Mouse (Mus musculus): ENCODE measurements around the gene Carhsp1. TPM values are rescaled to one million over a fixed set of nuclear protein-coding genes. Genes with fewer than 3 reads are reported as not detected.

Carhsp1 gene
- 53.0 and 61.1 TPM in 2 replicates for polyA plus RNA-seq (2015; fragmentation: Nextera tagmentation; extraction: Ambion mirVana)

DNA sequence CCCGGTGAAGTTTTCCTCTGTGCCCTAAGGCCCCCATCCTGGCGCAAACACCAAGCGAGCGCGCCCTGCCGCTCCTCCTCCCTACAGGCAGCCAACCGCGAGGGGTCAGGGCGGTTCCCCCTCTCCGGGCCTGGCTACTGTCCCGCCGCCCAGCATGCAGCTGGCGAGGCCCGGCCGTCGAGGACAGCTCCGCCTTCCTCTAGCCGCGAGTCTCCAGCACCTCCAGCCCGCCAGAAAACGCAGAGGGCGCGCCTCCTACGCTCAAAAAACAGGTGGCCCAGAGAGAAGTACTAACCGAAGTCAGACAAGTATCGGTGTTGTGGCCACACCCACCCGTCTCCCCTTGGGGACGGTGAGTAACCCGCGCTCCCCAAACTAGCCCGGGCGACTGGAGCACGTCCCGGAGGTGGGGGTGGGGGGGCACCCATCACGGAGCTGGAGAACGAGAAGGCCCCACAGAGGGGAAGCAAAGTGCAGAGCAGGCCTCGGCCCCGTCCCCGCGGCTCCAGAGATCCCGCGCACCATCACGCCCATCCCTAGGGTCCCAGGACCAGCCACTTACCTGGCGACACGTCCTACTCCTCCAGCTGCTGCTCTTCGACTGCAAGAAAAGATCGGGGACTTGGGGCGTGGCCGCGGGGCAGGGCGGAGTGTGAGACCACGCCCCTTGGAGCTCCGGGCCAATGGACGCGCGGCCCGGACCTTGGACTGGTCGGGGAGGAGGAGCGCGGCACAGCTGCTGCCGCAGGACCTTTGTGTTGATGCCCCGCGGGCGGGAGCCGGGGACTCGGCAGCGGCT is at the start of gene Carhsp1:
Gene Carhsp1, minus strand, starts transcription at position 605 of the 799 bp plus-strand sequence.
- Histone ChIP-seq H3K27ac (peak within 1 kb of the TSS; percentile 85), H3K27me3 (ENCODE audit: insufficient read depth, low read length) (no peaks in the 10 kb centered on the region), H3K4me1 (replicated peaks; ENCODE audit: insufficient read depth, low read length) (peaks cover 23% of the 10 kb centered on the region), H3K4me2 (ENCODE audit: low read length) (peak within 1 kb of the TSS; percentile 84), H3K9me3 (replicated peaks; ENCODE audit: low read length) (no peaks in the 10 kb centered on the region), H3K4me3 (replicated peaks; ENCODE audit: low read depth, low read length) (peak within 1 kb of the TSS; percentile 59), H3K9ac (ENCODE audit: low read depth, low read length) (peak within 1 kb of the TSS; percentile 63), H3K36me3 (ENCODE audit: insufficient read depth, low read length) (no peaks in the 10 kb centered on the region)
- TF ChIP-seq CTCF (IDR thresholded peaks at IDR 0.05; ENCODE audit: low read depth): peak; percentile 54
- peak; percentile 89 for ATAC-seq (replicated peaks; ENCODE audit: low FRiP score, low read depth)
- WGBS: under 1% methylated on average over 67 of the region's 67 CpGs
- DNase-seq (ENCODE audit: low spot score): peak; percentile 96

- DNase-seq (ENCODE audit: low spot score) (no peak), ATAC-seq (replicated peaks; ENCODE audit: low FRiP score, low read depth) (no peak)
- no peak for TF ChIP-seq CTCF (IDR thresholded peaks at IDR 0.05; ENCODE audit: low read depth)
- H3K27me3 ChIP-seq (ENCODE audit: insufficient read depth, low read length): no peaks in the 10 kb centered on the region
- WGBS: 89% methylated on average over 4 of the region's 4 CpGs
- H3K9ac ChIP-seq (ENCODE audit: low read depth, low read length): no peak overlapping the region
- H3K27ac ChIP-seq: no peak overlapping the region
- peaks cover 3% of the 10 kb centered on the region; the same call in 1 of the 2 replicates for H3K36me3 ChIP-seq (ENCODE audit: insufficient read depth, low read length)
- H3K9me3 ChIP-seq (replicated peaks; ENCODE audit: low read length): no peaks in the 10 kb centered on the region
- no peak overlapping the region for H3K4me2 ChIP-seq (ENCODE audit: low read length)
- H3K4me1 ChIP-seq (replicated peaks; ENCODE audit: insufficient read depth, low read length): peaks cover 4% of the 10 kb centered on the region; the same call in 1 of the 2 replicates
- no peak overlapping the region for H3K4me3 ChIP-seq (replicated peaks; ENCODE audit: low read depth, low read length)
Measured at GRCm38 (mm10) chr16:8720447-8720846, 48.5 kb upstream of the Carhsp1 start.

- no peak for DNase-seq (ENCODE audit: low spot score)
- Histone ChIP-seq H3K27ac (no peak overlapping the region), H3K4me1 (replicated peaks; ENCODE audit: insufficient read depth, low read length) (peaks cover 4% of the 10 kb centered on the region; the same call in 1 of the 2 replicates), H3K36me3 (ENCODE audit: insufficient read depth, low read length) (peaks cover 21% of the 10 kb centered on the region), H3K4me2 (ENCODE audit: low read length) (no peak overlapping the region), H3K27me3 (ENCODE audit: insufficient read depth, low read length) (no peaks in the 10 kb centered on the region), H3K9me3 (replicated peaks; ENCODE audit: low read length) (no peaks in the 10 kb centered on the region), H3K9ac (ENCODE audit: low read depth, low read length) (no peak overlapping the region), H3K4me3 (replicated peaks; ENCODE audit: low read depth, low read length) (no peak overlapping the region)
- ATAC-seq (replicated peaks; ENCODE audit: low FRiP score, low read depth): no peak
- TF ChIP-seq CTCF (IDR thresholded peaks at IDR 0.05; ENCODE audit: low read depth): no peak
- 90% methylated on average over 10 of the region's 10 CpGs for WGBS
Measured at GRCm38 (mm10) chr16:8717744-8718143, 45.8 kb upstream of the Carhsp1 start.

DNA sequence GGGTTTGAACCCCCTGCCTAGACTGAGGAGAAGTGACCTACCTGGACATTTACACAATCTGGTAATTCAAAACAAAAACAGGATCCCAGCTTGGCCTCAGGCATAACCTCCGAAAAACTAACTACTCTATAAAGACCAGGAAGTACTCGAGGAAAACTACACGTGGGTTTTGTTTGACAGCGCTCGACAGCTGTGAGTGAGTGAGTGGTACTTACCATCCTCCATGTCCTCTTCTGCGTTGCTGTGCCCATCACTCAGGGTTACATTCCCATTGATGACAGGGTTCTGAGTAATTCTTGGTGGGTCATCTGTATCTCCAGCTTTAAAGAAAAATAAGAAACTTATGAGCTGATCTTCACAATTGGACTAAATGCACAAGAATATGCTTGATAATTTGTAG is 44.3 kb upstream of the Carhsp1 start:
- Histone ChIP-seq H3K36me3 (ENCODE audit: insufficient read depth, low read length) (peaks cover 35% of the 10 kb centered on the region), H3K4me2 (ENCODE audit: low read length) (no peak overlapping the region), H3K4me3 (replicated peaks; ENCODE audit: low read depth, low read length) (no peak overlapping the region), H3K9ac (ENCODE audit: low read depth, low read length) (no peak overlapping the region), H3K4me1 (replicated peaks; ENCODE audit: insufficient read depth, low read length) (peaks cover 4% of the 10 kb centered on the region; the same call in 1 of the 2 replicates), H3K27me3 (ENCODE audit: insufficient read depth, low read length) (no peaks in the 10 kb centered on the region), H3K9me3 (replicated peaks; ENCODE audit: low read length) (no peaks in the 10 kb centered on the region), H3K27ac (no peak overlapping the region)
- TF ChIP-seq CTCF (IDR thresholded peaks at IDR 0.05; ENCODE audit: low read depth): no peak
- DNase-seq (ENCODE audit: low spot score) (no peak), ATAC-seq (replicated peaks; ENCODE audit: low FRiP score, low read depth) (no peak)
- WGBS: 41% methylated on average over 6 of the region's 6 CpGs

GRCm38 (mm10) chr16:8715513-8716080 is 43.6 kb upstream of the Carhsp1 start:
- 0 out of 2 replicates have a peak, but pooled peaks have one; percentile 33 for ATAC-seq (replicated peaks; ENCODE audit: low FRiP score, low read depth)
- Histone ChIP-seq H3K27ac (no peak overlapping the region), H3K4me1 (replicated peaks; ENCODE audit: insufficient read depth, low read length) (peaks cover 4% of the 10 kb centered on the region; the same call in 1 of the 2 replicates), H3K27me3 (ENCODE audit: insufficient read depth, low read length) (no peaks in the 10 kb centered on the region), H3K9ac (ENCODE audit: low read depth, low read length) (no peak overlapping the region), H3K4me2 (ENCODE audit: low read length) (no peak overlapping the region), H3K9me3 (replicated peaks; ENCODE audit: low read length) (no peaks in the 10 kb centered on the region), H3K4me3 (replicated peaks; ENCODE audit: low read depth, low read length) (no peak overlapping the region), H3K36me3 (ENCODE audit: insufficient read depth, low read length) (peaks cover 42% of the 10 kb centered on the region)
- 52% methylated on average over 10 of the region's 10 CpGs for WGBS
- DNase-seq (ENCODE audit: low spot score): peak; percentile 68
- TF ChIP-seq CTCF (IDR thresholded peaks at IDR 0.05; ENCODE audit: low read depth): no peak

- no peaks in the 10 kb centered on the region for H3K9me3 ChIP-seq (replicated peaks; ENCODE audit: low read length)
- no peak overlapping the region for H3K27ac ChIP-seq
- no peak overlapping the region for H3K4me2 ChIP-seq (ENCODE audit: low read length)
- TF ChIP-seq CTCF (IDR thresholded peaks at IDR 0.05; ENCODE audit: low read depth): no peak
- 60% methylated on average over 5 of the region's 5 CpGs for WGBS
- H3K36me3 ChIP-seq (ENCODE audit: insufficient read depth, low read length): peaks cover 49% of the 10 kb centered on the region
- no peaks in the 10 kb centered on the region for H3K27me3 ChIP-seq (ENCODE audit: insufficient read depth, low read length)
- H3K9ac ChIP-seq (ENCODE audit: low read depth, low read length): no peak overlapping the region
- H3K4me1 ChIP-seq (replicated peaks; ENCODE audit: insufficient read depth, low read length): peaks cover 4% of the 10 kb centered on the region; the same call in 1 of the 2 replicates
- no peak overlapping the region for H3K4me3 ChIP-seq (replicated peaks; ENCODE audit: low read depth, low read length)
- no peak for DNase-seq (ENCODE audit: low spot score)
- ATAC-seq (replicated peaks; ENCODE audit: low FRiP score, low read depth): no peak; the same call in 1 of the 2 replicates
Measured at GRCm38 (mm10) chr16:8714851-8715250, 42.9 kb upstream of the Carhsp1 start.
